Mouse (Mus musculus): ENCODE measurements around the gene Cfd.

DNA sequence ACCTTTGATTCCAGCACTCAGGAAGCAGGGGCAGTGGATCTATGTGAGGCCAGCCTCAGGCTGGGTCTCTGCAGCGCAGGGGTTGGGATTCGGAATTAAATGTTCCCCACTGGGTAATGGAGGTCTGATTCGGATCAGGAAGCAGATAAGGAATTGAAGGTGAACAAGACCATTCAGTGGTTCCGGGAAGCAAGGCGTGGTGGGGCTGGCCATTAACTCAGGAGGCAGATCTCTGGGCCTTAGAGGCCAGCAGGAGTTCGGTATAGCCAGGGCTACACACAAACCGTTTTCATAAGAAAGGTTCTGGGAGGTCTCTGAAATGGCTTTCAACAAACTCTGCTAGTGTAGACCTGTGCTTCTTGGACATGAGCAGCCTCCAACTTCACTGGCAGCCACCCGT is 37.8 kb upstream of the Cfd start:
- no peak for TF ChIP-seq CTCF (IDR thresholded peaks at IDR 0.05; ENCODE audit: low read depth)
- no peak for TF ChIP-seq EP300 (IDR thresholded peaks at IDR 0.05; ENCODE audit: low read depth)

All from heart, postnatal 0 days (tissue).